Mouse (Mus musculus): ENCODE measurements around the gene Fcamr. TPM values are rescaled to one million over a fixed set of nuclear protein-coding genes. Genes with fewer than 3 reads are reported as not detected.

Fcamr gene
- total and polyA plus RNA-seq, 2 experiments from 2014 or later: not detected

- WGBS: 52% methylated on average over 6 of the region's 6 CpGs
- no peak overlapping the region for H3K4me3 ChIP-seq (ENCODE audit: low read depth, low read length)
- no peaks in the 10 kb centered on the region for H3K27me3 ChIP-seq (ENCODE audit: insufficient read depth, low read length)
- H3K36me3 ChIP-seq (ENCODE audit: insufficient read depth, low read length): no peaks in the 10 kb centered on the region
- H3K9me3 ChIP-seq (ENCODE audit: low read length): no peaks in the 10 kb centered on the region
- ATAC-seq (ENCODE audit: low FRiP score) (no peak), DNase-seq (ENCODE audit: low spot score) (no peak)
- no peaks in the 10 kb centered on the region for H3K4me1 ChIP-seq (ENCODE audit: insufficient read depth, low read length)
- no peak overlapping the region for H3K27ac ChIP-seq (ENCODE audit: low read depth, low read length)
- H3K4me2 ChIP-seq (ENCODE audit: low read depth, low read length, poor library complexity, severe bottlenecking): no peak overlapping the region
- no peak overlapping the region for H3K9ac ChIP-seq (replicated peaks; ENCODE audit: low read length, poor library complexity, severe bottlenecking)
- TF ChIP-seq CTCF (IDR thresholded peaks at IDR 0.05): peak; percentile 13; the same call in 1 of the 2 replicates
These were observed 37.6 kb downstream of the Fcamr start for GRCm38 (mm10) chr1:130838288-130838687.

- no peak overlapping the region for H3K27ac ChIP-seq (ENCODE audit: low read depth, low read length)
- no peaks in the 10 kb centered on the region for H3K9me3 ChIP-seq (ENCODE audit: low read length)
- no peaks in the 10 kb centered on the region for H3K27me3 ChIP-seq (ENCODE audit: insufficient read depth, low read length)
- no peak for ATAC-seq (ENCODE audit: low FRiP score)
- WGBS: 87% methylated on average over 8 of the region's 8 CpGs
- no peaks in the 10 kb centered on the region for H3K36me3 ChIP-seq (ENCODE audit: insufficient read depth, low read length)
- TF ChIP-seq CTCF (IDR thresholded peaks at IDR 0.05): no peak
- no peak overlapping the region for H3K9ac ChIP-seq (replicated peaks; ENCODE audit: low read length, poor library complexity, severe bottlenecking)
- no peak overlapping the region for H3K4me3 ChIP-seq (ENCODE audit: low read depth, low read length)
- no peak overlapping the region for H3K4me2 ChIP-seq (ENCODE audit: low read depth, low read length, poor library complexity, severe bottlenecking)
- H3K4me1 ChIP-seq (ENCODE audit: insufficient read depth, low read length): no peaks in the 10 kb centered on the region
- no peak for DNase-seq (ENCODE audit: low spot score)
These were observed 40.1 kb downstream of the Fcamr start for GRCm38 (mm10) chr1:130840599-130841379.

GRCm38 (mm10) chr1:130841621-130842020 lies 40.9 kb downstream of the Fcamr start:
- 93% methylated on average over 7 of the region's 7 CpGs for WGBS
- DNase-seq (ENCODE audit: low spot score): no peak
- Histone ChIP-seq H3K9me3 (ENCODE audit: low read length) (no peaks in the 10 kb centered on the region), H3K36me3 (ENCODE audit: insufficient read depth, low read length) (no peaks in the 10 kb centered on the region), H3K27ac (ENCODE audit: low read depth, low read length) (no peak overlapping the region), H3K4me3 (ENCODE audit: low read depth, low read length) (no peak overlapping the region), H3K9ac (replicated peaks; ENCODE audit: low read length, poor library complexity, severe bottlenecking) (no peak overlapping the region), H3K4me1 (ENCODE audit: insufficient read depth, low read length) (no peaks in the 10 kb centered on the region), H3K4me2 (ENCODE audit: low read depth, low read length, poor library complexity, severe bottlenecking) (no peak overlapping the region), H3K27me3 (ENCODE audit: insufficient read depth, low read length) (no peaks in the 10 kb centered on the region)
- TF ChIP-seq CTCF (IDR thresholded peaks at IDR 0.05): no peak
- ATAC-seq (ENCODE audit: low FRiP score): no peak

GRCm38 (mm10) chr1:130844516-130844915 lies 43.8 kb downstream of the Fcamr start:
- H3K27ac ChIP-seq (ENCODE audit: low read depth, low read length): no peak overlapping the region
- H3K27me3 ChIP-seq (ENCODE audit: insufficient read depth, low read length): no peaks in the 10 kb centered on the region
- H3K36me3 ChIP-seq (ENCODE audit: insufficient read depth, low read length): no peaks in the 10 kb centered on the region
- 88% methylated on average over 7 of the region's 7 CpGs for WGBS
- no peak for DNase-seq (ENCODE audit: low spot score)
- no peak overlapping the region for H3K9ac ChIP-seq (replicated peaks; ENCODE audit: low read length, poor library complexity, severe bottlenecking)
- no peaks in the 10 kb centered on the region for H3K4me1 ChIP-seq (ENCODE audit: insufficient read depth, low read length)
- ATAC-seq (ENCODE audit: low FRiP score): no peak
- no peak overlapping the region for H3K4me3 ChIP-seq (ENCODE audit: low read depth, low read length)
- no peak for TF ChIP-seq CTCF (IDR thresholded peaks at IDR 0.05)
- no peaks in the 10 kb centered on the region for H3K9me3 ChIP-seq (ENCODE audit: low read length)
- no peak overlapping the region for H3K4me2 ChIP-seq (ENCODE audit: low read depth, low read length, poor library complexity, severe bottlenecking)

- no peaks in the 10 kb centered on the region for H3K27me3 ChIP-seq (ENCODE audit: insufficient read depth, low read length)
- H3K36me3 ChIP-seq (ENCODE audit: insufficient read depth, low read length): no peaks in the 10 kb centered on the region
- no peak overlapping the region for H3K27ac ChIP-seq (ENCODE audit: low read depth, low read length)
- H3K4me3 ChIP-seq (ENCODE audit: low read depth, low read length): no peak overlapping the region
- no peaks in the 10 kb centered on the region for H3K4me1 ChIP-seq (ENCODE audit: insufficient read depth, low read length)
- no peak overlapping the region for H3K9ac ChIP-seq (replicated peaks; ENCODE audit: low read length, poor library complexity, severe bottlenecking)
- no peak for TF ChIP-seq CTCF (IDR thresholded peaks at IDR 0.05)
- no peak overlapping the region for H3K4me2 ChIP-seq (ENCODE audit: low read depth, low read length, poor library complexity, severe bottlenecking)
- DNase-seq (ENCODE audit: low spot score) (no peak), ATAC-seq (ENCODE audit: low FRiP score) (no peak)
- 90% methylated on average over 10 of the region's 10 CpGs for WGBS
- H3K9me3 ChIP-seq (ENCODE audit: low read length): no peaks in the 10 kb centered on the region
These were observed 49.0 kb downstream of the Fcamr start for GRCm38 (mm10) chr1:130849530-130850214.

- H3K27ac ChIP-seq (ENCODE audit: low read depth, low read length): no peak overlapping the region
- ATAC-seq (ENCODE audit: low FRiP score) (no peak), DNase-seq (ENCODE audit: low spot score) (no peak)
- no peak overlapping the region for H3K9ac ChIP-seq (replicated peaks; ENCODE audit: low read length, poor library complexity, severe bottlenecking)
- no peak overlapping the region for H3K4me2 ChIP-seq (ENCODE audit: low read depth, low read length, poor library complexity, severe bottlenecking)
- no peaks in the 10 kb centered on the region for H3K27me3 ChIP-seq (ENCODE audit: insufficient read depth, low read length)
- WGBS: 91% methylated on average over 5 of the region's 5 CpGs
- TF ChIP-seq CTCF (IDR thresholded peaks at IDR 0.05): no peak
- H3K4me3 ChIP-seq (ENCODE audit: low read depth, low read length): no peak overlapping the region
- no peaks in the 10 kb centered on the region for H3K4me1 ChIP-seq (ENCODE audit: insufficient read depth, low read length)
- no peaks in the 10 kb centered on the region for H3K36me3 ChIP-seq (ENCODE audit: insufficient read depth, low read length)
- no peaks in the 10 kb centered on the region for H3K9me3 ChIP-seq (ENCODE audit: low read length)
These were observed 49.7 kb downstream of the Fcamr start for GRCm38 (mm10) chr1:130850405-130850804.
